Mouse (Mus musculus) CD8-positive naive resting alpha-beta T cell, adult 2 months (primary cell): ENCODE results near the gene Amy2a1.
"Not testable (repeated sequence)": the region's sequence is repeated elsewhere in the genome, so short reads cannot be mapped to it uniquely, and the experiment has no call there.

Experiments
- DNase-seq, 2 experiments: peaks; one replicate each; pipeline ENCODE4 v3.0.0; 2022; ENCODE audit warnings: low read depth in 2 of 2, low spot score in 2 of 2

The Amy2a1 gene

DNA sequence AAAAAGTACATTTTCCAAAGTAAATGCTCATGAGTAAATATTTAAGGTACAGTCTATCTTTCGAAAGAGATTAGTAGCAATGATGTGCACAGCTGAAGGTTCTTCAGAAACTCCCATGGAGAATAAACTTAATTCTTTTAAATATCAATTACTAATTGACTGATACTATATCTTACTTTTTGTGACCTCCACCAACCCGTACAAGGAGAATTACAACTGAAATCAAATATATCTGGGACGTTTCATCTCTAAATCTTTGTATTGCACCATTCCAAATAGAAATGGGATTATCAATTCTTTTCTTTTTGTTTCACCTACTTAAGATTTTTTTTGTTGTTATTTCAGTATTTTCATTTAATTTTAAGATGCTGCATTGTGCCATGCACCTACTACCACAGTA lies at the start of gene Amy2a1:
Amy2a1 (minus strand) TSS at position 101 of the 400 bp plus-strand sequence.
- DNase-seq, result not testable (repeated sequence)

DNA sequence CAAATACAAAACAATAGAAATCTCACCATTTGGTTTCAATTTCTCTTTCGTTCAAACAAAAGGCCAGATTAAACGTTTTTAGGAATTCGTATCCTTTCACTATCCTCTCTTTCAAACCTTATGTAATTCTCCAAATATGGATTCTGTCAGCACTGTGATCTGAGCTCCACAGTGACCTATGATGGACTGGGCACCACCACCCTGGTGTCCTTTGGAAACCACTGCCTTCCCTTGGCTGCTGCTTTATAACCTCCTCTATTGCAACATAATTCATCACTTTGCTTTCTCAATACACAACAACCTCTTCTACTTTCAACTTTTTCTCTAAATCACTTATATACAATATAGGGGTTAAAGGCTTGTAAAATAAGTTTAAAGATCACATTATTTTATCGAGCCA lies 42.4 kb upstream of the Amy2a1 start:
- DNase-seq, result no peak

DNA sequence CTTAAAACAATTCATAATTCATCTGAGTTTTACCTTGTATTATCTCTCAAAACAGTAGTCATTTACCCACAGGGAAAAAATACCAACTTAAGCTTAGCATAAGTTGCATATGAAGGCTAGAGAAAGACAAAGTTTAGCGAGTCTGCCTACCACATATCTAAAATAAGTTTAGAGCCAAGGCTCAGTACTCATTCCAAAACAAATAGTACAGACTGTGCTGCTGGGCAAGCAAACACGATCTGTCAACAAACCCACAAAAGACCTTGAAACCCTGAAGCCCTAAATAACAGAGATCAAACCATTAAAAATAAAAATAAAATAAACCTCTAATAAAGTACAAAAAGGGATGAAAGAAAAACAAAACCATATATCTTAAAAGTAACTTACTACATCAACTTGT lies 41.9 kb upstream of the Amy2a1 start:
- no peak for DNase-seq

DNA sequence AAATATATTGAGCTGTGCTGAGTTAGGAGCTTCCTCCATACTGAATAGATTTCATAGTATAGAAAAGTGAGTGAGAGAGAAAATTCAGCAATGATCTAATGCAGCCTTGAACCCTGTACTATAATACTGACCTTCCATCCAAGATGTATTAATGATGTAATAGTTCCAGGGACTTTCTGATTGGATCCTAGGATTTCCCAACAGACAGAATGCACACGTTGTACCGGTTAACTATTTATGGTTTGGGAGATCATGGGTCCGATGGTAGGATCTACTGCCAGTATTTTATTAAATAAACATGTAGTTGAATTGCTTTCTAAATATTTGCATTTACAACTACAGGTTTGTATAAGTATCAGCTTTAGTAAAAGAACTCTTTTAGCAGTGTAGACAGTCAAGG lies 39.9 kb upstream of the Amy2a1 start:
- no peak for DNase-seq

DNA sequence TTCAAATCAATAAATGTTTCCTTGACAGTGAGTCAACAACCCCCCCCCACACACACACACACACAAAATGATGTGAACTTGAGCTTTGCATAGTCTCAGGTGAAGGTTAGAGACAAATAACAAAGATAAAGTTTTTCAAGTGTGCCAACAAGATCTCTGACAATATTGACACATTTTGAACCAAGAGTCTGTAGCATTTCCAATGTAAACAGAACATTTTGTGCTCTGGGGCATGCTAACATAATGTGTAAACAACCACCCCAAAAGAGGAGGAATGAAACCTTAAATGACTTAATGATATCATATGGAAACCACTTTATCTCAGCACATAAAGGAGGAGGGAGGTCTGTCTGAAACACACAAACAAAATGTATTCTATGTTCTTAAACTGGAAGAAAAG lies 7.5 kb upstream of the Amy2a1 start:
- no peak for DNase-seq
